Mouse (Mus musculus): ENCODE results near the gene Amd1.

Gene Amd1

GRCm38 (mm10) chr10:40301181-40302075 lies 558 bp downstream of the Amd1 start:
- peak; percentile 51 to 70 for DNase-seq

DNA sequence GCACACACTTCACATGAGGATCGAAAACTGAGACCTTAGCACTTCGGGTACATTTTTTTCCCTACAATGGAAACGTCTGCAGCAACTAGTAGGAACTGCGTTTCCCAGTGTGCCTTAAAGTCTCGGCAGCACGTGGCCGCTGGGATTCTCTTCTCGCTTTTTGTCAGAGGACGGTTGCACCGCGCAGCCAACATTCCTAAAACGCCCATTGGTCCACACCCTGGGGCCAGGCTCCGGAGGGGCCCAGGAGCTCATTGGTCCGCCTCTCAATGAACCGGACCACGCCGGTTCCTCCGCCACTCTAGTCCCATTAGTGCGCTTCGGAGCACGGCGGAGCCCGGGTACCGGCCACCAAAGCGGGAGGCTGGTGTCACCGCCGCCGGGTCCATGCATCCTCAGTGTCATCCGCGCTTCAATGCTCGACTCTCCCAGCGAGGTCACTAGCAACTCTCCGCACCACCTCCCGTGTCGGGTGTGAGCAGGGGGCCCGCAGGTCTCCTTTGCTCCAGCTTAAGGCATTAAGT lies 1.3 kb downstream of the Amd1 start:
- DNase-seq: peak; percentile 83 to 91

DNA sequence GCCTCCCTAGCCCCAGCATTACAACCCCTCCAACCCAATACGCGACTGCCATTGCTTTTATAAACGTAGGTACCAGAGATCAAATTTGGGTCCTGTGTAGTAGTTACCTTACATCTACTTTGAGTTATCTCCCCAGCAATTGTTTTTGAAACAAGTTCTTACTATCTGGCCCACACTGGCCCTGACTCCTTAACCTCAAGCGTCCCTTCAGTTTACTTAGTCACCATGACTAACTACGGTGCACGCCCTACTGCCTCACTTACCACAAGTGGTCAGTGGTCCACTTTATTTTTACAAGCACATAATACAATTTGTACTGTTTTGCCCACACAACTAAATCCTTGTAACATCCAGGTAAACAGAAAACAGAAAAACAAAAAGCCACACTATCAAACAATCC lies 9.3 kb downstream of the Amd1 start:
- no peak for DNase-seq

DNA sequence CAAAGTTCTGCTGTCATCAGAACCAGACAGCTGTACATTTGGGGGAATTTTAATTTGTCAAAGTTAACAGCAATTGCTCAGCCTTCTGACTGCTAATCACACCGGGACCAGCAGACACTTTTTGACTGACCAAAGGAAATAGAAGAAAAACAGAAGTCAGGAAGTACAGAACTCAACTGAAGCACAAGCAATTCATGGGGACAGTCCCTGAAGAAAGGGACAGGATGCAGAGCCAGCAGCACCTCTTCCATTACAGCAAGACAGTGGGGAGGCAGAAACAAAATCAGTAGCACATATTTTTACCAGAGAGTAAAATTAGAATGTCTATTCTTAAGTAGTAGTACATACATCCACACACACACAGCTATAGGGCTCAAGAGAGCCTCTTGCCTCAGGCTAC lies 15.2 kb downstream of the Amd1 start:
- DNase-seq: no peak

DNA sequence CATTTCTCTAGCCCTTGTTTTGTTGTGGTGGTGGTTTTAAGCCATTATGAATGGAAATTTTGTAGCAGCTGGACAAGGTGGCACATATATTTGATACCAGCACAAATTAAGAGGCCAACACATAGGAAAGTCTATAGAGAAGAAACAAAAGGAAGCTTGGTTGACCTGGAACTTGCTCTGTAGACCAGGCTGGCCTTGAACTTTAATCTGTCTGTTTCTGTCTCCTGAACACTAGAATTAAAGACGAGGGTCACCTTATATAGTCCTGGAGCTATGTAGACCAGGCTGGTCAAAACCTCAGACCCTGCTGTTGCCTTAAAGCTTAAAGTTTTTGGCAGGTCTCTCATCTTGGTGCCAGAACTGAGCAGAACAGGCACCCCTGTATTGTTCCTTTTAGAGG lies 16.4 kb downstream of the Amd1 start:
- no peak for DNase-seq

GRCm38 (mm10) chr10:40284997-40285396 lies 17.0 kb downstream of the Amd1 start:
- no peak for DNase-seq

DNA sequence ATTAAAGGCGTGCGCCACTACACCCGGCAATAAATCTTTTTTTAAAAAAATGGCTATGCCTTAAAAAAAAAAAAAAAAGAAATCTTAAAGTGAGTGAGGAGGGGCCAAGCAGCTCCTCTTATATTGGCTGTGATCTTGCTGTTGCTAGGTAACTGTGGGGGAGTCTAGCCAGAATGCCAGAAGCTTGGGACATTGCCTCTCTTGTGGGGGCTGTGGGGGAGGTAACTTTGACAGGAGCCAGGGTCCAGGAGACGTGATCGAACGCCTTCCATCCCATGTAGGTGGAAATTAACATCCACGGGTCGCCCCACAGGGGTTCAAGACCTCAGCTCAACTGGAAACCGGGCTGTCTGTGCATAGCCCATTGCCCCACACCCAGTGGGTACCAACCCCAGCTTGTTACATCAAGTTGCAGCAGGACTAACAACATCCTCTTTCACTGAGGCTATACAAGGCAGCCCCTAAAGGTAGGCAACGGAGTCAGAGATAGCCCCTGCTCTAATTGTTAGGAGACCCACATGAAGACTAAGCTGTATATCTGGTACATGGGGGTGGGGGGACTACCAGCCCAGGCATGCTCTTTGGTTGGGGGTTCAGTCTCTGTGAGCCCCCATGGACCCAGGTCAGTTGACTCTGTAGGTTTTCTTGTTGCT lies 17.7 kb downstream of the Amd1 start:
- DNase-seq: no peak

GRCm38 (mm10) chr10:40283636-40284035 lies 18.4 kb downstream of the Amd1 start:
- no peak for DNase-seq

DNA sequence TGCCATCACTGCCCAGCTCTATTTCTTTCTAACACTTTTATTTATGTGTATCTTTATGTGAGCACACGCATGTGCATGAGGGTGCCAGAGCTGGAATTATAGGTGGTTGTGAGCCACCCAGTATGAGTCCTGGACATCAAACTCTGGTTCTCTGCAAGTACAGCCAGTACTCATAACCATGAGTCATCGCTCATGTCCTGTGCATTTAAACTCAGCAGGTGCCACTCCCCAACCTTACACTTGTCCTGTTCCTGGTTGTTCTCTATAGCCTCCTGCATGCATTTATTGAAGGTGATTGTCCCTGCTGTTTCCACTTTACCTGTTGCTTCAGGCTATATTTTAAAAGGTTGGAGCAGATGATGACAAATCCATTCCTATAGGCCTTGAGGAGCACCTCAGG lies 20.4 kb downstream of the Amd1 start:
- DNase-seq: no peak

- DNase-seq: no peak
Observed at GRCm38 (mm10) chr10:40278317-40278716, 23.7 kb downstream of the Amd1 start.

- DNase-seq: no peak
Observed at GRCm38 (mm10) chr10:40275991-40276390, 26.0 kb downstream of the Amd1 start.

- DNase-seq: no peak
Observed at GRCm38 (mm10) chr10:40273938-40274337, 28.0 kb downstream of the Amd1 start.

- DNase-seq: no peak
Observed at GRCm38 (mm10) chr10:40271216-40271615, 30.8 kb downstream of the Amd1 start.

DNA sequence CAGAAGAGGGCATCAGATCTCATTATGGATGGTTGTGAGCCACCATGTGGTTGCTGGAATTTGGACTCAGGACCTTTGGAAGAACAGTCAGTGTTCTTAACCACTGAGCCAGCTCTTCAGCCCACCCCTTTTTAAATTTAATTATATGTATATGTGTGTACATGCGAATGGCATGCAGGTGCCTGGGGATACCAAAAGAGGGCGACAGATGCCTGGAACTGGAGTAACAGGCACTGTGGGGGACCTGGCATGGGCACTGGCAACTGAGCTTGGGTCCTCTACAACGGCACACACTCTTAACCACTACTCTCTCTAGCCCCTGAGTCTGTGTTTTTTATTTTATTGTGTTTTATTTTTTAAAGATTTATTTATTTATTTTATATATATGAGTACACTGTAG lies 37.1 kb downstream of the Amd1 start:
- DNase-seq: no peak

- DNase-seq: no peak
Observed at GRCm38 (mm10) chr10:40263691-40264090, 38.3 kb downstream of the Amd1 start.

DNA sequence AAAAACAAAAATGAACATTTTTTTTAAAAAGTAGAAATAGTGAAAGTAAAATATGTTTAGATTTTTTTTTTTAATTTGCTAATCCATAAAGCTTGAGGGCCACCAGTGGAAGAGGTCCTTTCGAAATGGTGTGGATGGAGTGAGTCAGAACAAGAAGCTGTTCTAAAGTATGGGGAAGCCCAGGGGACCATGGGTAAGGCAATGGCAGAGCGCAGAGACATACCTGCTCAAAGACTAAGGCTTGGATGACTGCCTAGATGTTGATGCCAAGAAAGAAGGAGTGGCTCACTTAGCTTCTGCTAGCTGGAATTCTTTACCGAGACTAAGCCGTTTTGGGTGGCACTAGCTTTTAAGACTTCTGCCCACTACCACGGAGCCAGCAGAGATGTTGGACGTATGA lies 39.8 kb downstream of the Amd1 start:
- DNase-seq: no peak

- DNase-seq: no peak
Observed at GRCm38 (mm10) chr10:40260305-40260704, 41.7 kb downstream of the Amd1 start.

- DNase-seq: no peak
Observed at GRCm38 (mm10) chr10:40259542-40259941, 42.4 kb downstream of the Amd1 start.

- peak; percentile 31 to 50 for DNase-seq
Observed at GRCm38 (mm10) chr10:40258976-40259375, 43.0 kb downstream of the Amd1 start.

DNA sequence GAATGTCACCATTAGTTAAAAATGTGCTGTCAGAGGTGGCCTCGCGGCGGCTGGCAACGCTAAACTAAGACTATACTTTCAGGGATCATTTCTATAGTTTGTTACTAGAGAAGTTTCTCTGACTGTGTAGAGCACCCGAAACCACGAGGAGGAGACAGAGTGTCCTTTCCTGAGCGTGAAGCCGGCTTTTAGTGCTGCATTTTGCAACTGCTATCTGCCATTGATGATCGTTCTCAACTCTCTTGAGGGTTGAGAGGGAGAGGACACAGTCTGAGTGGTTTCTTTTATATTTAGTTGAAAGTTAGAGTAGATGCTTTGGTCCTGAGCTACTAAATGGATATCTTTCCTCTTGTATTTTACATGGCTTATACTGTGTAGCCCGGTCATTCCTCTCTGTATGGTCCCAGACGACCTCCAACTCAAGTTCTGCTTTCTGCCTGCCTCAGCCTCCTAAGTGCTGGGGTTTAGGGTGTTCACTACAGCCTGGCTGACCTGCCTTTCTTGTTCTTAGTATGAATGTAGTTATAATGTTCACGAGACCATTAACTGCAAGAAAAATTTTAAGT lies 43.5 kb downstream of the Amd1 start:
- peak; percentile 68 to 80 for DNase-seq

GRCm38 (mm10) chr10:40257414-40258255 lies 44.4 kb downstream of the Amd1 start, which contains the start of gene Gtf3c6:
Gtf3c6 (minus strand) TSS chr10:40258108.
- peak; percentile 96 to 97 for DNase-seq

DNA sequence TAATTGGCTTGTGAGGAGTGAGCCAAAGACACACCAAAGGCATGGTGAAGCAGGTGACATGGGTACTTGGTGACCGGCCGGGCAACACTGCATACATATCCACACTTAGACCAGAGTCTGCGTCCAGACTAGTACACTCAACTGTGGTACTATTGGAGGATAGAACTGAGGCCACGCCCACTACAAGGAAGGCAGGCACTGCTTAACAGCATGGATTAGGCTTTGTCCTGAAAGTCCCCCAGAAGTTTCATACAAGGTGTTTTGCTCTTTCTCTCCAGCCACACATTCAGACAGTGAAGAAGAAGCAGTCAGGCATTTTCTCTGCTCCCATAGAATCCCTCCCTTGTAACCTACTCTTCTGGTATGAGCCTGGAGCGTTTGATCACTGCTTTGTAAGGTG lies 45.3 kb downstream of the Amd1 start:
- peak; percentile 73 to 85 for DNase-seq

DNA sequence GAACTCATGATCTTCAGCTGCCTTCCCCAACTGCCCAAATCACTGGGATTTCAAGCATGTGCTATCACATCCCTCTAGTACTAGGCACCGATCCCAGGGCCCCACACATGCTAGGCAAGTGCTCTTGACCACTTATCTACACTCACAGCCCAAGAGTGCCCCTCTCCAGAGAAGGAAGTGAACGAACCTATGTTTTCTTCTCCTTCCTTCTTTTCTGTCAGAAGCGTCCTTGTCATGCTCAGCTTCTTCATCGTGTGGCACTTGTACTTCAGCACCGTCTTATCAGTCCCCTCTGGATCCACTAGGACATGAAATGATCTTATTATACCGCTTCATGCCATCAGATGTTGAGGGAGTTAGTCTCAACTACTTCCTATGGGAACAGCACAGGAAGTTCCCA lies 51.0 kb downstream of the Amd1 start:
- DNase-seq: no peak

All from kidney, postnatal 4 days (tissue).